Mouse (Mus musculus): ENCODE data around the gene Rimbp3. TPM values are rescaled to one million over a fixed set of nuclear protein-coding genes. Genes with fewer than 3 reads are reported as not detected.

The Rimbp3 gene
- polyA plus RNA-seq, 1 experiment from 2014 or later = 0.28 TPM

- peaks cover 20% of the 10 kb centered on the region for H3K36me3 ChIP-seq (ENCODE audit: insufficient read depth, low read length)
- WGBS = 86% methylated on average over 9 of the region's 9 CpGs
- DNase-seq (ENCODE audit: low spot score) = no peak
These were observed 49.0 kb downstream of the Rimbp3 start for GRCm38 (mm10) chr16:17257359-17257821.

GRCm38 (mm10) chr16:17258917-17259316 lies 50.5 kb downstream of the Rimbp3 start:
- Histone ChIP-seq H3K9ac (ENCODE audit: low read depth, low read length) (no peak overlapping the region), H3K4me2 (ENCODE audit: low read length) (no peak overlapping the region), H3K27ac (no peak overlapping the region), H3K27me3 (ENCODE audit: insufficient read depth, low read length) (no peaks in the 10 kb centered on the region), H3K4me1 (replicated peaks; ENCODE audit: insufficient read depth, low read length) (peaks cover 4% of the 10 kb centered on the region; the same call in 1 of the 2 replicates), H3K9me3 (replicated peaks; ENCODE audit: low read length) (no peaks in the 10 kb centered on the region), H3K4me3 (replicated peaks; ENCODE audit: low read depth, low read length) (no peak overlapping the region), H3K36me3 (ENCODE audit: insufficient read depth, low read length) (peaks cover 20% of the 10 kb centered on the region)
- no peak for TF ChIP-seq CTCF (IDR thresholded peaks at IDR 0.05; ENCODE audit: low read depth)
- ATAC-seq (replicated peaks; ENCODE audit: low FRiP score, low read depth) (no peak), DNase-seq (ENCODE audit: low spot score) (no peak)
- 90% methylated on average over 12 of the region's 12 CpGs for WGBS

More at GRCm38 (mm10) chr16:17257359-17257821, 49.0 kb downstream of the Rimbp3 start:
- no peak overlapping the region; the same call in 1 of the 2 replicates for H3K27ac ChIP-seq
- no peak overlapping the region for H3K4me2 ChIP-seq (ENCODE audit: low read length)
- H3K9ac ChIP-seq (ENCODE audit: low read depth, low read length) = no peak overlapping the region
- H3K27me3 ChIP-seq (ENCODE audit: insufficient read depth, low read length) = no peaks in the 10 kb centered on the region
- H3K9me3 ChIP-seq (replicated peaks; ENCODE audit: low read length) = no peaks in the 10 kb centered on the region
- H3K4me1 ChIP-seq (replicated peaks; ENCODE audit: insufficient read depth, low read length) = peaks cover 5% of the 10 kb centered on the region; the same call in 1 of the 2 replicates
- no peak overlapping the region for H3K4me3 ChIP-seq (replicated peaks; ENCODE audit: low read depth, low read length)
- TF ChIP-seq CTCF (IDR thresholded peaks at IDR 0.05; ENCODE audit: low read depth) = peak; percentile 32; the same call in 1 of the 2 replicates
- no peak for ATAC-seq (replicated peaks; ENCODE audit: low FRiP score, low read depth)

- Histone ChIP-seq H3K9me3 (replicated peaks; ENCODE audit: low read length) (no peaks in the 10 kb centered on the region), H3K4me1 (replicated peaks; ENCODE audit: insufficient read depth, low read length) (no peaks in the 10 kb centered on the region), H3K27me3 (ENCODE audit: insufficient read depth, low read length) (no peaks in the 10 kb centered on the region), H3K9ac (ENCODE audit: low read depth, low read length) (no peak overlapping the region), H3K4me2 (ENCODE audit: low read length) (no peak overlapping the region), H3K27ac (no peak overlapping the region), H3K36me3 (ENCODE audit: insufficient read depth, low read length) (peaks cover 20% of the 10 kb centered on the region), H3K4me3 (replicated peaks; ENCODE audit: low read depth, low read length) (no peak overlapping the region)
- DNase-seq (ENCODE audit: low spot score) (no peak), ATAC-seq (replicated peaks; ENCODE audit: low FRiP score, low read depth) (no peak)
- TF ChIP-seq CTCF (IDR thresholded peaks at IDR 0.05; ENCODE audit: low read depth) = no peak
- WGBS = 86% methylated on average over 1 of the region's 1 CpGs
These were observed 52.9 kb downstream of the Rimbp3 start for GRCm38 (mm10) chr16:17261341-17261740.

Other genes starting within 250 kb of the Rimbp3 start
- 149 TPM in 2 replicates for gene Mapk1, start 225.2 kb upstream of the Rimbp3 start, polyA plus RNA-seq (2015; fragmentation: Nextera tagmentation; extraction: Ambion mirVana)
- gene Ypel1, start 138.9 kb upstream of the Rimbp3 start, polyA plus RNA-seq (2015; fragmentation: Nextera tagmentation; extraction: Ambion mirVana) = 30.5 and 32.5 TPM in 2 replicates
- gene Ppil2, start 97.3 kb upstream of the Rimbp3 start, polyA plus RNA-seq (2015; fragmentation: Nextera tagmentation; extraction: Ambion mirVana) = 101 and 111 TPM in 2 replicates
- 16.9 and 17.5 TPM in 2 replicates for gene 2610318N02Rik, start 83.4 kb upstream of the Rimbp3 start, polyA plus RNA-seq (2015; fragmentation: Nextera tagmentation; extraction: Ambion mirVana)
- gene Sdf2l1, start 76.2 kb upstream of the Rimbp3 start, polyA plus RNA-seq (2015; fragmentation: Nextera tagmentation; extraction: Ambion mirVana) = 46.1 and 47.0 TPM in 2 replicates
- gene Ydjc, start 64.0 kb upstream of the Rimbp3 start, polyA plus RNA-seq (2015; fragmentation: Nextera tagmentation; extraction: Ambion mirVana) = 9.0 and 9.1 TPM in 2 replicates
- gene Ccdc116, start 61.4 kb upstream of the Rimbp3 start, polyA plus RNA-seq (2015; fragmentation: Nextera tagmentation; extraction: Ambion mirVana) = 0.26 and 0.34 TPM in 2 replicates
- 316 and 327 TPM in 2 replicates for gene Ube2l3, start 6.0 kb upstream of the Rimbp3 start, polyA plus RNA-seq (2015; fragmentation: Nextera tagmentation; extraction: Ambion mirVana)
- gene Hic2, start 25.0 kb downstream of the Rimbp3 start, polyA plus RNA-seq (2015; fragmentation: Nextera tagmentation; extraction: Ambion mirVana) = 2.1 and 2.4 TPM in 2 replicates
- gene Tmem191c, start 67.5 kb downstream of the Rimbp3 start, polyA plus RNA-seq (2015; fragmentation: Nextera tagmentation; extraction: Ambion mirVana) = 12.4 and 15.9 TPM in 2 replicates
- 0.14 and 0.21 TPM in 2 replicates for gene Serpind1, start 122.8 kb downstream of the Rimbp3 start, polyA plus RNA-seq (2015; fragmentation: Nextera tagmentation; extraction: Ambion mirVana)
- 11.9 and 12.8 TPM in 2 replicates for gene Snap29, start 197.4 kb downstream of the Rimbp3 start, polyA plus RNA-seq (2015; fragmentation: Nextera tagmentation; extraction: Ambion mirVana)
- 27.3 and 28.5 TPM in 2 replicates for gene Pi4ka, start 197.7 kb downstream of the Rimbp3 start, polyA plus RNA-seq (2015; fragmentation: Nextera tagmentation; extraction: Ambion mirVana)
- 50.7 and 51.3 TPM in 2 replicates for gene Crkl, start 243.4 kb downstream of the Rimbp3 start, polyA plus RNA-seq (2015; fragmentation: Nextera tagmentation; extraction: Ambion mirVana)